12 mouse cellular contexts compared by ENCODE assay signal in the genomic region with DNA sequence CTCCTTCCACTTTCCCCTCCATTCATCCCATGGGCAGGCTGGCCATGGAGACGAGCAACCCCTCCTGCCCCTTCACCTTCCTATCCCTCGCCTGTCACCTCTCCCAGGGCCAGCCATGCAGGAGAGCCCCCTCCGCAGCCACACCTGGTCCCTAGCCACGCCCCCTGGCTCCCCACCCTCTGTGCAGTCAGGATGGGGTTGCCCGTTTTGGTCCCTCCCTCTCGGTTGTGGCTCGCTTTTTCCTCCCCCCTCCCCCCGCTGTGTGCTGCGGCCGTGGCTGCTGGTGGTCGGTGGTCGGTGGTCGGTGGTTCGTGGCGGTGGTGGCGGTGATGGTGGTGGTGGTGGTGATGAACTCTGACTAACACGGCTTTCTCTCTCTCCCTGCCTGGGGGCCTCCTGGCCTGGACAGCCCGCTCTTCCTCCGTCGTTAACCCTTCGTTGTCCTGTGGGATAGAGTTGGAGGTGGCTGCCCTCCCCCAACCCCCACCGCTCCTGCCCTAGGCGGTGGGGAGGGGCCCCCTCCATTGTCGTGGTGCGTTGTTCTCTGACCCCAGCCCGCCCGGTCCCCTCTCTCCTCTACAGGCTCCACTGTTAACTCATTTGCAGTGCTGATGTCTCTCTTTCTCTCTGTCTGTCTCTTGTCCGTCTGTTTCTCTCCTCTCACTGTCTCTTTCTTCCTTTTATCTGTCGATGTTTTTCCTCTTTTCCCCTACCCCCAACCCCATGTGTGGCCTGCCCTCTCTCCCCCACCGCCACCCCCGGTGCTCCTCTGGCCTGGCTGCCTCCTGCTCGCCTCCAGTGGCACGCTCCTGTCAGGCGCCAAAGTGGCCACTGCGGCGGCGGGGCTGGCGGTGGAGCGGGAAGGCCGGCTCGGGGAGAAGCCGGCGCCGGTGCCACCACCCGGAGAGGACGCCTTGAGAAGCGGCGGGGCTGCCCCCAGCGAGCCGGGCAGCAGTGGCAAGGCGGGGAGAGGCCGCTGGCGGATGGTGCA. TPM values are rescaled to one million over a fixed set of nuclear protein-coding genes. Genes with fewer than 3 reads are reported as not detected.
A peak's percentile ranks its signal among the peaks of the same experiment; 100 is the strongest.
DNase-seq lines count a peak whose midpoint lies in the region; ATAC-seq and TF ChIP-seq lines count a peak whose summit lies in the region.
"Had no signal": no experiment of that assay in that cellular context is flagged by ENCODE, and none has a peak within 500 bp of the region (broad histone marks: within the 10 kb centered on the region; RNA-seq: fewer than 3 reads in every experiment).

No protein-coding gene starts in this region.

- H3K4me2 ChIP-seq in forebrain, embryonic 11.5 days (ENCODE audit: low read depth, low read length, severe bottlenecking) = peak overlapping the region; percentile 64

- TF ChIP-seq POLR2A in cerebellum, adult 2 months (IDR thresholded peaks at IDR 0.05; ENCODE audit: borderline replicate concordance, insufficient read depth, low read length) = no peak

- H3K9ac ChIP-seq in forebrain, embryonic 11.5 days (ENCODE audit: low read length) = peak overlapping the region; percentile 50

- ATAC-seq in forebrain, embryonic 11.5 days (replicated peaks; ENCODE audit: low FRiP score) = peak; percentile 57
- ATAC-seq in megakaryocyte-erythroid progenitor cell, adult 5-6 weeks (replicated peaks; ENCODE audit: low FRiP score, low TSS enrichment, poor library complexity, severe bottlenecking) = no peak
- no peak for ATAC-seq in erythroblast, adult 5-6 weeks (replicated peaks; ENCODE audit: low FRiP score, poor library complexity, severe bottlenecking)

- no peak overlapping the region for H3K27ac ChIP-seq in forebrain, embryonic 11.5 days (ENCODE audit: low read depth, low read length)
- H3K27ac ChIP-seq in limb, embryonic 10.5 days = peak overlapping the region; percentile 64
- H3K27ac ChIP-seq in cerebellum, adult 2 months (ENCODE audit: insufficient read depth, low read length) = no peak overlapping the region

- TF ChIP-seq CTCF in cerebellum, adult 2 months (IDR thresholded peaks at IDR 0.05; ENCODE audit: borderline replicate concordance, insufficient read depth, low read depth, low read length) = no peak

- no peaks in the 10 kb centered on the region for H3K9me3 ChIP-seq in forebrain, embryonic 11.5 days (ENCODE audit: control insufficient read depth, low read length)
- H3K9me3 ChIP-seq in limb, embryonic 10.5 days (replicated peaks) = no peaks in the 10 kb centered on the region
- H3K9me3 ChIP-seq: megakaryocyte, embryonic 14.5 days had no signal

- 3% methylated on average over 53 of the region's 53 CpGs for WGBS in forebrain, embryonic 11.5 days
- 1% methylated on average over 53 of the region's 53 CpGs for WGBS in limb, embryonic 10.5 days
- WGBS in cerebellum, adult 2 months = 24% methylated on average over 53 of the region's 53 CpGs

- peak overlapping the region; percentile 21 for H3K4me3 ChIP-seq in forebrain, embryonic 11.5 days (ENCODE audit: low read depth, low read length)
- peak overlapping the region; percentile 47 for H3K4me3 ChIP-seq in limb, embryonic 10.5 days
- H3K4me3 ChIP-seq in cerebellum, adult 2 months (replicated peaks; ENCODE audit: insufficient read depth, low read depth, low read length) = no peak overlapping the region
- H3K4me3 ChIP-seq: megakaryocyte, embryonic 14.5 days had no signal

- peaks cover 13% of the 10 kb centered on the region; the same call in 1 of the 2 replicates for H3K4me1 ChIP-seq in forebrain, embryonic 11.5 days (replicated peaks; ENCODE audit: control insufficient read depth, insufficient read depth, low read length)
- peaks cover 48% of the 10 kb centered on the region for H3K4me1 ChIP-seq in limb, embryonic 10.5 days
- peaks cover 49% of the 10 kb centered on the region for H3K4me1 ChIP-seq in cerebellum, adult 2 months (ENCODE audit: control insufficient read depth, insufficient read depth, low read length)

- 0 out of 2 replicates have a peak, but pooled peaks cover 2% of the 10 kb centered on the region for H3K27me3 ChIP-seq in forebrain, embryonic 11.5 days (ENCODE audit: control insufficient read depth, insufficient read depth, low read length)
- peaks cover 55% of the 10 kb centered on the region for H3K27me3 ChIP-seq in limb, embryonic 10.5 days (ENCODE audit: low read depth, poor library complexity, severe bottlenecking)
- no peaks in the 10 kb centered on the region for H3K27me3 ChIP-seq in cerebellum, adult 2 months (ENCODE audit: control insufficient read depth, insufficient read depth, low read length)

- H3K36me3 ChIP-seq in forebrain, embryonic 11.5 days (ENCODE audit: control insufficient read depth, insufficient read depth, low read length) = no peaks in the 10 kb centered on the region
- H3K36me3 ChIP-seq in limb, embryonic 10.5 days = no peaks in the 10 kb centered on the region

- peak; percentile 50 to 64 for DNase-seq in kidney, postnatal 4 days
- DNase-seq in kidney, adult 18-20 months = no peak
- peak; percentile 68 for DNase-seq in forebrain, embryonic 11.5 days (ENCODE audit: low spot score)
- peak; percentile 56 for DNase-seq in limb, embryonic 10.5 days (ENCODE audit: low spot score)
- DNase-seq in retina, postnatal 1 day = peak; percentile 46
- DNase-seq in cerebellum, adult 2 months = no peak
- DNase-seq: thymus, postnatal 25 days had no signal

RNA-seq across cellular contexts. Expression of gene Syt7, which starts 33.4 kb away (rescaled TPM):
- polyA plus RNA-seq in forebrain, embryonic 11.5 days (2014; fragmentation: Nextera tagmentation; extraction: Ambion mirVana) = 3.2 and 7.7 TPM in 2 replicates
- 0.33 and 0.41 TPM in 2 replicates for polyA plus RNA-seq in limb, embryonic 10.5 days (2016; fragmentation: Nextera tagmentation; extraction: Ambion mirVana)
- not detected in 2 replicates for total RNA-seq in megakaryocyte-erythroid progenitor cell, adult 5-6 weeks (2014; fragmentation: Nextera tagmentation)
- not detected in 2 replicates for total RNA-seq in megakaryocyte-erythroid progenitor cell, adult 5-6 weeks (2017)
- polyA plus RNA-seq in cerebellum, adult 2 months (2012; rRNA removed) = 173 and 187 TPM in 2 replicates
- total RNA-seq in erythroblast, adult 5-6 weeks (2015; ENCODE audit: low replicate concordance) = not detected in 2 replicates
- not detected in 2 replicates for total RNA-seq in erythroblast, adult 5-6 weeks (2017; ENCODE audit: low replicate concordance)
- total RNA-seq: hematopoietic stem cell, adult 5-6 weeks; MEL had no signal

RNA-seq across cellular contexts. Expression of gene Lrrc10b, which starts 35.0 kb away (rescaled TPM):
- 0.33 and 0.71 TPM in 2 replicates for polyA plus RNA-seq in forebrain, embryonic 11.5 days (2014; fragmentation: Nextera tagmentation; extraction: Ambion mirVana)
- 0.11 TPM in 1 of 2 replicates, not detected in the other for polyA plus RNA-seq in limb, embryonic 10.5 days (2016; fragmentation: Nextera tagmentation; extraction: Ambion mirVana)
- total RNA-seq in megakaryocyte-erythroid progenitor cell, adult 5-6 weeks (2014; fragmentation: Nextera tagmentation) = not detected in 2 replicates
- not detected in 2 replicates for total RNA-seq in megakaryocyte-erythroid progenitor cell, adult 5-6 weeks (2017)
- polyA plus RNA-seq in cerebellum, adult 2 months (2012; rRNA removed) = 0.54 and 0.57 TPM in 2 replicates
- not detected in 2 replicates for total RNA-seq in erythroblast, adult 5-6 weeks (2015; ENCODE audit: low replicate concordance)
- not detected in 2 replicates for total RNA-seq in erythroblast, adult 5-6 weeks (2017; ENCODE audit: low replicate concordance)
- total RNA-seq: hematopoietic stem cell, adult 5-6 weeks; MEL had no signal

Comparison
In these comparisons a context has a peak if more than half of its experiments do, and no peak if none do; other contexts are left out.
1. DNase-seq: peak in kidney, postnatal 4 days (2 of 2), forebrain, embryonic 11.5 days (single experiment), limb, embryonic 10.5 days (single experiment) and retina, postnatal 1 day (single experiment); none in kidney, adult 18-20 months (single experiment) and cerebellum, adult 2 months (0 of 2).
2. RNA of gene Syt7, which starts 33.4 kb away (polyA plus RNA-seq): 173 to 187 TPM in cerebellum, adult 2 months; 3.2 to 7.7 TPM in forebrain, embryonic 11.5 days and 0.33 to 0.41 TPM in limb, embryonic 10.5 days; every median in the first group is over 10 times any median in the second.